Mouse (Mus musculus) lung, postnatal 0 days (tissue): ENCODE measurements around the gene Nubp1. TPM values are rescaled to one million over a fixed set of nuclear protein-coding genes. Genes with fewer than 3 reads are reported as not detected.

Experiments
- ATAC-seq: fragments of 200-750 bp; cut with Nextera tagmentation; 2 replicates; pipeline ENCODE4 v1.8.0; 2017; ENCODE audit warnings: moderate library complexity
- DNase-seq: peaks from one replicate; pipeline ENCODE4 v3.0.0-alpha.2; 2016; ENCODE audit warnings: low spot score
- H3K27ac ChIP-seq: fragments of 300-500 bp; sonication (generic); 2 replicates; pipeline ENCODE4 v1.5.1; 2014; ENCODE audit warnings: antibody characterized with exemption, mild to moderate bottlenecking, low read length, mixed read lengths
- H3K27me3 ChIP-seq: fragments of 300-500 bp; sonication (generic); replicated peaks from 2 replicates; pipeline ENCODE4 v1.6.1; 2014; ENCODE audit warnings: low read length, mixed read lengths; ENCODE audit not compliant: insufficient read depth
- H3K36me3 ChIP-seq: fragments of 300-500 bp; sonication (generic); 2 replicates; pipeline ENCODE4 v1.6.1; 2014; ENCODE audit warnings: low read length, mixed read lengths; ENCODE audit not compliant: insufficient read depth
- H3K4me1 ChIP-seq: fragments of 300-500 bp; sonication (generic); 2 replicates; pipeline ENCODE4 v1.6.1; 2014; ENCODE audit warnings: antibody characterized with exemption, low read depth, low read length, mixed read lengths; ENCODE audit not compliant: insufficient read depth
- H3K4me2 ChIP-seq: fragments of 300-500 bp; sonication (generic); replicated peaks from 2 replicates; pipeline ENCODE4 v1.6.1; 2014; ENCODE audit warnings: low read depth, mild to moderate bottlenecking, low read length, moderate library complexity, mixed read lengths
- H3K4me3 ChIP-seq: fragments of 300-500 bp; sonication (generic); 2 replicates; pipeline ENCODE4 v1.5.1; 2014; ENCODE audit warnings: low read depth, low read length
- H3K9ac ChIP-seq: fragments of 300-500 bp; sonication (generic); replicated peaks from 2 replicates; pipeline ENCODE4 v1.6.1; 2014; ENCODE audit warnings: low read depth, mild to moderate bottlenecking
- H3K9me3 ChIP-seq: fragments of 300-500 bp; sonication (generic); 2 replicates; pipeline ENCODE4 v1.6.1; 2016; ENCODE audit warnings: low read length, mixed read lengths
- CTCF ChIP-seq: IDR thresholded peaks from 2 replicates; pipeline ENCODE4 v1.5.1; 2016; ENCODE audit warnings: antibody characterized with exemption, mild to moderate bottlenecking
- EP300 ChIP-seq: IDR thresholded peaks from 2 replicates; pipeline ENCODE4 v1.6.1; 2016; ENCODE audit warnings: antibody characterized with exemption, mild to moderate bottlenecking, control low read depth
- WGBS: fragments of 180-500 bp; shearing (Covaris S2); extraction: QIAGEN DNeasy Blood & Tissue Kit; methylation state at CpG from one replicate; pipeline ENCODE4 v1.1.7; 2014; 5-methylcytosine and 5-hydroxymethylcytosine counted together
- polyA plus RNA-seq: library from polyadenylated mRNA; unstranded; fragments of >200 nt; fragmentation: Nextera tagmentation; extraction: Ambion mirVana; gene quantifications from 2 replicates; pipeline ENCODE4 v1.2.1, GENCODE M21; 2015

Nubp1 gene
- polyA plus RNA-seq, 1 experiment from 2014 or later: 31.2 TPM

DNA sequence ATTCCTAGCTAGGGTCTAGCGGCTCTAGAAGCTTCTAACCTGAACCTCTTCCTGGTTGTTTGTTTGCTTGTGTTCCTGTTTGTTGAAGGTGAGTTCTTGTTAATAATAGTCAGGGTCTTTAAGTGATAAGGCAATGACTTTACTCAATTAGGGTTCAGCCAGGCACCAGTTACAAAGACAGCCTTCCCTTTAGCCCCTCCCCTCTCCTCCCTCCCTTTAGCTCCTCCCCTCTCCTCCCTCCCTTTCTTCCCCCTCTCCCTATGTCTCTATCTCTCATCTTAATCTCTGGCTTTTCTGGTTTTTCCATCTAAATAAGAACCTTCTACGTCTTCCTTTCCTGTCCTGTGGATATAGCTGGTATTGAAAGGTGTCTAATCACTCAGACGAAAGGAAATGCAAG lies 27.2 kb upstream of the Nubp1 start:
- H3K27me3 ChIP-seq: no peaks in the 10 kb centered on the region
- WGBS: 59% methylated on average over 3 of the region's 3 CpGs
- peaks cover 9% of the 10 kb centered on the region; the same call in 1 of the 2 replicates for H3K4me1 ChIP-seq
- TF ChIP-seq CTCF (no peak), EP300 (no peak)
- H3K4me2 ChIP-seq: peak overlapping the region; percentile 40; the same call in 1 of the 2 replicates
- no peak overlapping the region for H3K4me3 ChIP-seq
- DNase-seq (no peak), ATAC-seq (peak; percentile 51; the same call in 1 of the 2 replicates)
- H3K9ac ChIP-seq: no peak overlapping the region
- H3K9me3 ChIP-seq: no peaks in the 10 kb centered on the region
- H3K36me3 ChIP-seq: no peaks in the 10 kb centered on the region
- H3K27ac ChIP-seq: no peak overlapping the region

DNA sequence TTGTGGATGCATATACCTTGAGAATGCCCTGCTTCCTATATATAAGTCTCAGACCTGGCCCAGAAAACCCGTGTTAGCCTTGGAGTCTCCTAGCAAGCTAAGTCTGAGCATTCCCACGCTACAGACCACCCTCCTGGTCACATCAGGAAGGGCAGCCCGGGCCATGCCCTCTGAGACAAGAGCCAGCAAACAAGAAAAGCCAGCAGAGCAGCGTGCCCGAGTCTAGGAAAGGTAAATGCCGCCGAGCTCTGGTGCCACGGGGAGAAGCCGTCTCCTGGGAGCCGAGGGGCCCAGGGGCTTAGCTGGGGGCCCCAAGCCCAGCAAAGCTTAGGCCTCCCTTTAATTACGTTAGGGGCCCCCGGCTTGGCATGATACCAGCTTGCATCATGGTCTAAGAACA lies 26.5 kb upstream of the Nubp1 start:
- Histone ChIP-seq H3K4me3 (no peak overlapping the region), H3K9me3 (no peaks in the 10 kb centered on the region), H3K36me3 (no peaks in the 10 kb centered on the region), H3K4me1 (peaks cover 9% of the 10 kb centered on the region; the same call in 1 of the 2 replicates), H3K4me2 (no peak overlapping the region), H3K9ac (no peak overlapping the region), H3K27me3 (no peaks in the 10 kb centered on the region), H3K27ac (no peak overlapping the region)
- ATAC-seq: no peak
- WGBS: 77% methylated on average over 12 of the region's 12 CpGs
- TF ChIP-seq CTCF (no peak), EP300 (no peak)
- DNase-seq: no peak

- H3K36me3 ChIP-seq: no peaks in the 10 kb centered on the region
- no peak overlapping the region for H3K4me2 ChIP-seq
- peaks cover 9% of the 10 kb centered on the region; the same call in 1 of the 2 replicates for H3K4me1 ChIP-seq
- WGBS: 87% methylated on average over 6 of the region's 6 CpGs
- no peak overlapping the region for H3K4me3 ChIP-seq
- H3K27ac ChIP-seq: no peak overlapping the region
- H3K9ac ChIP-seq: no peak overlapping the region
- DNase-seq: no peak
- TF ChIP-seq CTCF: no peak
- no peak for TF ChIP-seq EP300
- H3K9me3 ChIP-seq: no peaks in the 10 kb centered on the region
- ATAC-seq: no peak
- H3K27me3 ChIP-seq: no peaks in the 10 kb centered on the region
Observed at GRCm38 (mm10) chr16:10388634-10389365, 22.9 kb upstream of the Nubp1 start.

- Histone ChIP-seq H3K9ac (no peak overlapping the region), H3K27ac (no peak overlapping the region), H3K36me3 (no peaks in the 10 kb centered on the region), H3K27me3 (no peaks in the 10 kb centered on the region), H3K4me2 (no peak overlapping the region), H3K4me1 (no peaks in the 10 kb centered on the region; the same call in 1 of the 2 replicates), H3K9me3 (no peaks in the 10 kb centered on the region), H3K4me3 (no peak overlapping the region)
- no peak for ATAC-seq
- DNase-seq: no peak
- WGBS: 83% methylated on average over 9 of the region's 9 CpGs
- no peak for TF ChIP-seq EP300
- no peak for TF ChIP-seq CTCF
Observed at GRCm38 (mm10) chr16:10392587-10392986, 19.2 kb upstream of the Nubp1 start.

- H3K9me3 ChIP-seq: no peaks in the 10 kb centered on the region
- H3K27ac ChIP-seq: no peak within 1 kb of the TSS
- H3K4me3 ChIP-seq: peak within 1 kb of the TSS; percentile 32; the same call in 1 of the 2 replicates
- H3K9ac ChIP-seq: peak within 1 kb of the TSS; percentile 32; the same call in 1 of the 2 replicates
- 7% methylated on average over 37 of the region's 37 CpGs for WGBS
- no peaks in the 10 kb centered on the region for H3K27me3 ChIP-seq
- no peaks in the 10 kb centered on the region; the same call in 1 of the 2 replicates for H3K4me1 ChIP-seq
- peak within 1 kb of the TSS; percentile 58 for H3K4me2 ChIP-seq
- TF ChIP-seq EP300 (no peak), CTCF (peak; percentile 77)
- no peaks in the 10 kb centered on the region for H3K36me3 ChIP-seq
- DNase-seq (peak; percentile 72), ATAC-seq (peak; percentile 88)
Observed at GRCm38 (mm10) chr16:10394699-10395540, 16.8 kb upstream of the Nubp1 start, which contains the start of gene Tekt5. Gene Tekt5 (minus strand): TSS chr16:10395490.

DNA sequence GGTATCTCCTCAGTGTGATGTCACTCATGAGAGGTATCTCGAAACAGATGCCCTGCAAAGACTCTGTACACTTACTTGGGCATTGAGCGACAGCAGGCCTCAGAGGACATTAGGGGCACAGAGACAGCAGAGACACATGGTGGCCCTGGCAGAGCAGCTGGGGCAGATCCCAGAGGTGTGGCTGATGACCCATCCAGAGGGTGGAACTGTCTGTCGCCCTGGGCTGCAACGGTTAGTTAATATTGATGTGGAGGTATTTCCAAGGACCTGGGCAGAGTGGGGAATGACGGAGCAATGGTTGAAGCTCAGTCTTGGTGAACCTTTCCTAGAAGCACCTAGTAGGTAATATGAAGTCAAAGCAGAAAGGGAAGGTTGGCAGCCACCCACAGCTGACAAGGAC lies 13.0 kb upstream of the Nubp1 start:
- Histone ChIP-seq H3K9me3 (no peaks in the 10 kb centered on the region), H3K4me2 (no peak overlapping the region), H3K4me3 (no peak overlapping the region), H3K27ac (no peak overlapping the region), H3K27me3 (no peaks in the 10 kb centered on the region), H3K4me1 (no peaks in the 10 kb centered on the region; the same call in 1 of the 2 replicates), H3K36me3 (no peaks in the 10 kb centered on the region), H3K9ac (no peak overlapping the region)
- ATAC-seq (no peak), DNase-seq (no peak)
- WGBS: 56% methylated on average over 5 of the region's 5 CpGs
- TF ChIP-seq EP300 (no peak), CTCF (no peak)
